Mouse (Mus musculus) heart, adult 2 months (tissue): ENCODE results near the gene Slc12a7.

ENCODE experiments used
- CTCF ChIP-seq: fragments of 200-600 bp; IDR thresholded peaks from 2 replicates; pipeline ENCODE4 v1.8.1; 2022; ENCODE audit warnings: antibody characterized with exemption, mild to moderate bottlenecking, moderate library complexity
- POLR2A ChIP-seq: fragments of 200-500 bp; IDR thresholded peaks from 2 replicates; pipeline ENCODE4 v1.6.1; 2011; ENCODE audit warnings: mild to moderate bottlenecking, low read depth, low read length, control low read depth; ENCODE audit not compliant: insufficient read depth

- TF ChIP-seq CTCF (no peak), POLR2A (no peak)
Measured at GRCm38 (mm10) chr13:73685502-73685901, 47.4 kb upstream of the Slc12a7 start.
